Mouse (Mus musculus): Measurements from ENCODE around the gene Oas3. TPM values are rescaled to one million over a fixed set of nuclear protein-coding genes. Genes with fewer than 3 reads are reported as not detected.
"Not testable (repeated sequence)": the region's sequence is repeated elsewhere in the genome, so short reads cannot be mapped to it uniquely, and the experiment has no call there.

The Oas3 gene
- total and polyA plus RNA-seq, 2 experiments from 2014 or later = 0.57 to 1.3 TPM

DNA sequence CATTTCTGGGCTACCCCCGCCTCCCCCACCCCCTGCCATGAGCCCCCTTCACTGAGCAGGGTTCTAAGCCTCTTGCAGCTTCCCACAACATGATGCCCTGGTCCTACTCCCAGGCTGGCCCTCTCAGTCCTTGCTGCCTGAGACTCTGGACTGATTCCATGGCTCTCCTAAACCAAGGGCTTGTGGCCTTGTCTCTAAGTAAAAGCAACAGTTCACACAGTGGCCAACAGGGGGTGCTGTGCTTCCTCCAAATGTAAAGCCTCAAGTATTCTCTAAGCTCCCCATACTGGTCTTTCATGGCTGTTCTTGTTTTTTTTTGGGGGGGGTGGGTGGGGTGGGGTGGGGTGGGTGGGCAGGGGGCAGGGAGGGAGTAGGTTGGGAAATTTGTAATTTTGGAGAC lies 29.0 kb upstream of the Oas3 start:
- WGBS = 100% methylated on average over 1 of the region's 1 CpGs
- Histone ChIP-seq H3K36me3 (ENCODE audit: insufficient read depth, low read length) (no peaks in the 10 kb centered on the region), H3K4me2 (ENCODE audit: low read depth, low read length, poor library complexity, severe bottlenecking) (no peak overlapping the region), H3K27ac (ENCODE audit: low read depth, low read length) (no peak overlapping the region), H3K4me3 (ENCODE audit: low read depth, low read length) (no peak overlapping the region), H3K9ac (replicated peaks; ENCODE audit: low read length, poor library complexity, severe bottlenecking) (no peak overlapping the region), H3K27me3 (ENCODE audit: insufficient read depth, low read length) (no peaks in the 10 kb centered on the region), H3K4me1 (ENCODE audit: insufficient read depth, low read length) (no peaks in the 10 kb centered on the region), H3K9me3 (ENCODE audit: low read length) (no peaks in the 10 kb centered on the region)
- no peak for ATAC-seq (ENCODE audit: low FRiP score)
- peak; percentile 64 for TF ChIP-seq CTCF (IDR thresholded peaks at IDR 0.05)
- DNase-seq (ENCODE audit: low spot score) = peak; percentile 62

- H3K27ac ChIP-seq (ENCODE audit: low read depth, low read length) = no peak overlapping the region
- 68% methylated on average over 2 of the region's 2 CpGs for WGBS
These were observed 26.1 kb upstream of the Oas3 start for GRCm38 (mm10) chr5:120803596-120803995.

GRCm38 (mm10) chr5:120798943-120799342 lies 21.5 kb upstream of the Oas3 start:
- DNase-seq (ENCODE audit: low spot score); H3K27ac ChIP-seq (ENCODE audit: low read depth, low read length); H3K4me2 ChIP-seq (ENCODE audit: low read depth, low read length, poor library complexity, severe bottlenecking); H3K36me3 ChIP-seq (ENCODE audit: insufficient read depth, low read length); H3K4me1 ChIP-seq (ENCODE audit: insufficient read depth, low read length); ATAC-seq (ENCODE audit: low FRiP score); H3K9me3 ChIP-seq (ENCODE audit: low read length); H3K9ac ChIP-seq (replicated peaks; ENCODE audit: low read length, poor library complexity, severe bottlenecking); H3K27me3 ChIP-seq (ENCODE audit: insufficient read depth, low read length); H3K4me3 ChIP-seq (ENCODE audit: low read depth, low read length): not testable (repeated sequence)
- 75% methylated on average over 2 of the region's 2 CpGs for WGBS

More at GRCm38 (mm10) chr5:120803596-120803995, 26.1 kb upstream of the Oas3 start:
- no peaks in the 10 kb centered on the region for H3K36me3 ChIP-seq (ENCODE audit: insufficient read depth, low read length)
- H3K4me2 ChIP-seq (ENCODE audit: low read depth, low read length, poor library complexity, severe bottlenecking) = no peak overlapping the region
- DNase-seq (ENCODE audit: low spot score) (no peak), ATAC-seq (ENCODE audit: low FRiP score) (no peak)
- H3K27me3 ChIP-seq (ENCODE audit: insufficient read depth, low read length) = no peaks in the 10 kb centered on the region
- H3K4me3 ChIP-seq (ENCODE audit: low read depth, low read length) = no peak overlapping the region
- H3K4me1 ChIP-seq (ENCODE audit: insufficient read depth, low read length) = no peaks in the 10 kb centered on the region
- no peaks in the 10 kb centered on the region for H3K9me3 ChIP-seq (ENCODE audit: low read length)
- H3K9ac ChIP-seq (replicated peaks; ENCODE audit: low read length, poor library complexity, severe bottlenecking) = no peak overlapping the region
- no peak for TF ChIP-seq CTCF (IDR thresholded peaks at IDR 0.05)

DNA sequence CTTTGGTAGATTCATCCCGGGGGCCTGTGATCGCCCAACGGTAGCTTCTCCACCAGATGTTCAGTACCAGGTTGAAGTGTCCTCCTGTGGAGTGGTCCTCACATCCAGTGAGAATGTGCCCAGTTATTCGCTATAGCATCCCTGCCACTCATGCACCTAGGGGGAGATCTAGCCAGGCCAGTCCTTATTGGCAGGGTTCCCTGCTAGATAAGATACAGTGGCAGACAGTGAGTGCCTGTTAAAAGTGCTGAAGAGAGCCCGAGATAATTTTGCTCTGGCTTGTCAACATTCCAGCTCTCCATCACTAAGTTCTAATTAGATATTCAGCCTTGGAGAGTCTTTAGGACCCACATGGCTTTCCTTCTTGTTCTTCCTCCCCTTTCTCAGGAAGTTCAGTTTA lies 20.7 kb upstream of the Oas3 start:
- H3K9ac ChIP-seq (replicated peaks; ENCODE audit: low read length, poor library complexity, severe bottlenecking); H3K27me3 ChIP-seq (ENCODE audit: insufficient read depth, low read length); H3K4me3 ChIP-seq (ENCODE audit: low read depth, low read length); ATAC-seq (ENCODE audit: low FRiP score); DNase-seq (ENCODE audit: low spot score); H3K9me3 ChIP-seq (ENCODE audit: low read length); H3K4me1 ChIP-seq (ENCODE audit: insufficient read depth, low read length); H3K4me2 ChIP-seq (ENCODE audit: low read depth, low read length, poor library complexity, severe bottlenecking); H3K27ac ChIP-seq (ENCODE audit: low read depth, low read length); H3K36me3 ChIP-seq (ENCODE audit: insufficient read depth, low read length): not testable (repeated sequence)
- 73% methylated on average over 5 of the region's 5 CpGs for WGBS

DNA sequence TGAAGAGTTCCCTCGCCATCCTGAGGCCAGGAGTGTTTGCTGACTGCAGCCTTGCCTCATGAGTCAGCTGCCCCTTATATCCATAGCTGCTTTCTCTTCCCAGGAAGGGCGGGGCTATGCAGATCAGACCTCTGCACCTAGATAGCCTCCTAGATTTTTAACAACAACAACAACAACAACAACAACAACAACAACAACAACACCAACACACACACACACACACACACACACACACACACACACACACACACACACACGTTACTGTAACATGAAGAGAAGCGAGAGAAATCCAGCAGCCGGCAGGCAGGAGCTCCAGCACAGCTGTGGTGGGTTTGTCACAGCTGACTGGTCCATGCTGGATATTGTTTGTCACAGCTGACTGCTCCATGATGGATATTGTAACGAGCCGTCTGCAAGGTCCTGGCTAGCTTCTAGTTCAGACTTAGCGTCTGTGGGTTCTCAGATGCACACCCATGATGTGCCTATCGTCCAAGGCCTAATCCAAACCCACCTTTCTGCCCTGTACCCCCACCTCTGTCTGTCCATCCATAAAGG lies 18.1 kb upstream of the Oas3 start, which contains the start of gene Oas1e:
TSS of gene Oas1e (minus strand) at position 51 of the 555 bp plus-strand sequence.
- H3K4me3 ChIP-seq (ENCODE audit: low read depth, low read length); H3K27me3 ChIP-seq (ENCODE audit: insufficient read depth, low read length); H3K4me1 ChIP-seq (ENCODE audit: insufficient read depth, low read length); H3K9ac ChIP-seq (replicated peaks; ENCODE audit: low read length, poor library complexity, severe bottlenecking); ATAC-seq (ENCODE audit: low FRiP score); H3K36me3 ChIP-seq (ENCODE audit: insufficient read depth, low read length); H3K4me2 ChIP-seq (ENCODE audit: low read depth, low read length, poor library complexity, severe bottlenecking); H3K9me3 ChIP-seq (ENCODE audit: low read length); H3K27ac ChIP-seq (ENCODE audit: low read depth, low read length): not testable (repeated sequence)
- DNase-seq (ENCODE audit: low spot score) = peak; percentile 55
- WGBS = 74% methylated on average over 9 of the region's 9 CpGs

DNA sequence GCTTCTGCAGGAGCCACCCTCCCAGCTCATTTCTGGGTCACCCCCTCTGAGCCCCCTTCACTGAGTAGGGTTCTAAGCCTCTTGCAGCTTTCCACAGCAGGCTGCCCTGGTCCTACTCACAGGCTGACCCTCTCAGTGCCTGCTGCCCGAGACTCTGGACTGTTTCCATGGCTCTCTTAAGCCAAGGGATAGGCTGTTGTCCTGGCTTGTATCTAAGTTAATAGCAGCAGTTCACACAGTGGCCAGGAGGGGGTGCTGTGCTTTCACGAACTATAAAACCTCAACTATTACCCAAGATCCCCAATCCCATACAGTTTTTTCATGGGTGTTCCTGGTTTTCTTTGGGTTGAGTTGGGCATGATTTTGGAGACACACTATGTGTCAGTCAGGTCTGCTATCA lies 15.6 kb upstream of the Oas3 start:
- Histone ChIP-seq H3K36me3 (ENCODE audit: insufficient read depth, low read length) (no peaks in the 10 kb centered on the region), H3K9me3 (ENCODE audit: low read length) (no peaks in the 10 kb centered on the region), H3K27me3 (ENCODE audit: insufficient read depth, low read length) (no peaks in the 10 kb centered on the region), H3K4me3 (ENCODE audit: low read depth, low read length) (no peak overlapping the region), H3K4me1 (ENCODE audit: insufficient read depth, low read length) (no peaks in the 10 kb centered on the region), H3K4me2 (ENCODE audit: low read depth, low read length, poor library complexity, severe bottlenecking) (no peak overlapping the region), H3K9ac (replicated peaks; ENCODE audit: low read length, poor library complexity, severe bottlenecking) (no peak overlapping the region), H3K27ac (ENCODE audit: low read depth, low read length) (no peak overlapping the region)
- ATAC-seq (ENCODE audit: low FRiP score) (no peak), DNase-seq (ENCODE audit: low spot score) (peak; percentile 51)
- peak; percentile 77 for TF ChIP-seq CTCF (IDR thresholded peaks at IDR 0.05)
- WGBS = 26% methylated on average over 2 of the region's 2 CpGs

Measured in midbrain, postnatal 0 days (tissue).